Mouse (Mus musculus): ENCODE results near the gene Srsf3.
"Not testable (repeated sequence)": the region's sequence is repeated elsewhere in the genome, so short reads cannot be mapped to it uniquely, and the experiment has no call there.

Srsf3 gene

DNA sequence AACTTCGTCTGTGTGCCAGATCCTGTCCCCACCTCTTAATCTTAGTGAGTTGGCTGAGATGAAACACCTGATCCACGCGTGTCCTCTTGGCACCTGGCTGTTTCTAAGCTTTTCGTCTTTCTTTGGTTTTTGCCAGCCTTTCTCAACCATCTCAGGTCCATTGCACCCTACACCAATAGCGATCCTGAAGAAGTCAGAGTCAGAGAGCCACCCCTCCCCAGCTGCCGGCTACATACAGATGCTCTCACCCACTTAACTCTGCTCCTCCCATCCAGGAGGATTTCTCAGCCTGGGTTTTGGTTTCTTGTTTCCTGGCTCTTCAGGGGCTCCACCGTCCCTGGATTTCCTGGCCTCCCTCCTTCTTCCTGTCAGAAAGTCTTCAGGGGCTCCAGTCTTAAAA is 13.0 kb upstream of the Srsf3 start:
- no peak for DNase-seq

DNA sequence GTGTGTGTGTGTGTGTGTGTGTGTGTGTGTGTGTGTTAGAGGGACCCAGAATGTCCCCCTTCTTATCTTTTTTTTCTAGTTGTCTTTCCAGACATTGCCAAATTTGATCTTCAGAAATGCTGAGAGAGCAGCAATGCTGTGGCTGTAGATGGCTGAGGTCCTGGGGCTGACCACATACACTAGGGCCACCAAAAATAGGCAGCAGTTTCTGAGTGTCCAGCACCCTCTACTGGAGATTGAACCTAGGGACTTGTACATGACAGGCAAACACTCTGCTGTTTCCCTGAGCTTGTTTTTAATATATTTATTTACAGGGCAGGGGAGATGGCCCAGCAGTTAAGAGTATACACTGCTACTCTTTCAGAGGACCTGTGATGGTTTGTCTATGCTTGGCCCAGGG is 12.0 kb upstream of the Srsf3 start:
- no peak for DNase-seq

DNA sequence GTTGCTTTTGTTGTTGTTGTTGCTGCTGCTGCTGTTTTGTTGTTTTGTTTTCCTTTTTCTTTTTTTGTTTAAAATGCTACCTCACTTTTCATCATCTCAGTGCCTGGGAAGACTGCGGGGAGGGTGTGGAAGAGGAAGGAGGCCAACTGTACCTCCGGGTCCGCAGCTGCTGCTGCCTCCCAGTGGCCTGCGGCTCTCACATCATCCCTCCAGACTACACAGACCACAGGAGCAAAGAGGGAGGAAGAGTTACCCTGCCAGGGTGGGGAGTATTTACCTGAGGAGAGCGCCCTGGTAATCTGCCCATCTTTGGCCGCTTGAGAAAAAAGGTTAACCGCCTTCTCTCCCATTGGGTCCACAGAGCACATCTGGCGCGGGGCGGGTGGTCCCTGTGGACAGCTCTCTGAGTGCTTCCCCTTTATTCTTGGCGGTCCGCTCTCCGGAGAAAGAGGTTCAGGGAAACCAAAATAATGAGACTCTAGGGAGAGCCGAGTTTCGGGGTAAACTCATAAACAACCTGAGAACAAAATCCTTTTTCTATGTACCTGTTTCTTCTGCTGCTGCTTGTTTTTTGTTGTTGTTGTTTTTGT is 10.1 kb upstream of the Srsf3 start:
- DNase-seq = peak; percentile 51

DNA sequence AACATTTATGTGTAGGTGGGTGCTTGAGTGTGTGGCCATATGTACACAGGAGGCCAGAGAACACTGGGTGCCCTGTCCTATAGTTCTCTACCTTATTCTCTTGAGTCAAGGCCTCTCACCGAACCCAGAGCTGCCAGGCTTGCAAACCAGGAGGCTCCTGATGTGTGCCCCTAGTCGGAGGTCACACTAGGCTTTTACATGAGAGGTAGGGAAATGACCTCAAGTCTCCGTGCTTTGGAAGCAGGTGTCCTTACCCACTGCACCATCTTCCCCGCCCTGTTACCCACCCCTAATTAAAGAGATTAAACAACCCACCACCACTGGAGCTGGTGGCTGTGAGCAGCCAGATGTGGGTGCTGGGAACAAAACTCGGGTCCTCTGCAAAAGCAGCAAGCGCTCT is 9.1 kb upstream of the Srsf3 start:
- no peak for DNase-seq

DNA sequence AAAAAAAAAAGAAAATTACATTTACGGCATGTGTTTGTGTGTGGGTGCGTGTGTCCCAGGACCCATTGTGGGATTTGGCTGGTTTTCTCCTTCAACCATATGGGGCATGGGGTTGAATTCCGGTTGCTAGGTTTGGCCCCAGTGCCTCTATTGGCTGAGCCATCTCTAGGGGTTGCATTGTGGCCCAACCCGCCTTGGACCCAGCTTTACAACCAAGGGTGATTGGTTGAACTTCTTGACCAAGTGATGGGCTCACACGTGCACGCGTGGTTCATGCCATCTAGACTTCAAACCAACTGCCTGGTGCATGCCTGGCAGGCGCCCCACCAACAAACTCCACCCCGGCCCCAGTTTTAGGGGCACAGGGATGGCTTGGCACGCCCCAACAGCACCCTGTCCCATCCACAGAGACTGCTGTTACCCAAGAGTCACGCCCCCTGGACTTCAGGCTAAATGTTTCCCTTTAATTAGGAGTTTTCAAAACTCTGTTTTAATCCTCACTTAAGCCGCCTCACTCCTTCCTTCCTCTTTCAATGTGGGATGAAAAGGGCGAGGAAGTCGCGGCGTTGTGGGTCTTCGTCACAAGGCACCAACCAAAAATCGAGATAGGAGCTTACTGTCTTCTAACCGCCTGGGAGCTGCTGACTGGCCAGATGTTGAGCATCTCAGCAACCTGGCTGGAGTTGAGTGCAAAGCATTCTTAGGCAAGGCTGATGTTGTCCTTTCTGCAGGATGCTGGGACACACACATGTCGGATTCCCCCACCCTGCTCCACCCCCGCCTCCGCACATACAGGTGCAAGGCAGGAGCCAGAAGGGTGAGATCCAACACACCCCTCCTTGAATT is 8.2 kb upstream of the Srsf3 start:
- peak; percentile 59 for DNase-seq

DNA sequence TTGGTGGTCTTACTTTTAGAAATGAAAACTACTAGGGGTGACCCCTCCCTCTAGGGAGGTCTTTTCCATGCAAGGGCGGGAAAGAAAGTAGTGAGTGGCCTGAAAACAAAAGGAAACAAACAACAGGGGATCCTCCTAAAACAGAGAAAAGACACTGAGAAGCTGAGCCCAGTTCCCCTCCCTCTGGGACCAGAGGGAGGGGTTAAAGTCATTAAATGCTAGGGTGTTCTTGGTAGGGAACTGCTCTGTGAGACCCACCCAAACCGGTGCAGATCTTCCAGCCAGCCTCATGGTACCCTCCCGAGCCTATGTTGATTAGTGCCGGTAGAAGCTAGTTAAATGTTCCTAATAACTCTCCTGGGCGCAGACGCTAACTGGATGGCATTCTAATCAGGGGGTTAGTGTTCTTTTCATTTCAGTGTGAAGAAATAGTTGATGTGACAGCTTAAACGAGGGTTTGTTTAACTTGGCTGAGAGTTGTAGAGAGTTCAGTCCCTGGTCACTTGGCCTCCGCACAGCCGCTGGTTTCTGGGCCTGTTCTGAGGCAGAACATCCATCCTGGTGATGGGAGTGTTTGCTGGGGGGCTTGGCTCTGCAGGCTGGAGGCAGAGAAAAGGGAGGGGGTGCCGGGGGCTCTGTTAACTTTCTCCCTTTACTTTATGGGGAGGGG is 7.4 kb upstream of the Srsf3 start:
- DNase-seq = no peak

DNA sequence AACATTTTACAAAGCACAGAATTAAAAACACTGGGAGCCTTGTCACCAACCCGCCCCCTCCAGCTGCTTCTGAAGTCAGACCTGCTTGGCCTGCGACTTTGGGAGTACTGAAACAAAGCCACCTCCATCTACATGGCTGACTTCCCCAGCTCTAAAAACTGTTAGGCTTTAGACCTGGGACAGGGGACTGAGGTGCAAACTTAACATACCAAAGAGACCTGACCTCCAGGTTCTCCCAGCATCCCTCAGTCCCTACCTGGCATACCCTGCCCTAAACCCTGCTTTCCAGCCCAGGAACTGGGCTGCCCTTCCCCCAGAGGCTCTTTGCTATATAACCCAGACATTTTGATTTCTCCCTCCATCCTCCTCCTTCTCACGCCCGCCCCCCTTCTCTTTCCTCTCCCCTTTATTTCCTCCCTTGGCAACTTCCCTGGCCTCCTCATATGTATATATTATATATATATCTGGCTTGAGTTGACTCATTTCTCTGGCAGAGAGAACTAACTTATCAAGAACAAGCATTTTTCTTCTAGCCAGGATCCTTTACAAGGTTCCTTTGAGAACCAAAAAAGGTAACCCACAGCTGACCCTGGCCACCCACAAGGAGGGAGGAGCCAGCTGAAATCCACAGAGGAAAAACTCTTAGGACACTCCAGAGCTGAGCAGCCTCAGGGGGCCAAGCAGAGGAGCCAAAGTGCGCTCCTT is 5.6 kb upstream of the Srsf3 start:
- no peak for DNase-seq

DNA sequence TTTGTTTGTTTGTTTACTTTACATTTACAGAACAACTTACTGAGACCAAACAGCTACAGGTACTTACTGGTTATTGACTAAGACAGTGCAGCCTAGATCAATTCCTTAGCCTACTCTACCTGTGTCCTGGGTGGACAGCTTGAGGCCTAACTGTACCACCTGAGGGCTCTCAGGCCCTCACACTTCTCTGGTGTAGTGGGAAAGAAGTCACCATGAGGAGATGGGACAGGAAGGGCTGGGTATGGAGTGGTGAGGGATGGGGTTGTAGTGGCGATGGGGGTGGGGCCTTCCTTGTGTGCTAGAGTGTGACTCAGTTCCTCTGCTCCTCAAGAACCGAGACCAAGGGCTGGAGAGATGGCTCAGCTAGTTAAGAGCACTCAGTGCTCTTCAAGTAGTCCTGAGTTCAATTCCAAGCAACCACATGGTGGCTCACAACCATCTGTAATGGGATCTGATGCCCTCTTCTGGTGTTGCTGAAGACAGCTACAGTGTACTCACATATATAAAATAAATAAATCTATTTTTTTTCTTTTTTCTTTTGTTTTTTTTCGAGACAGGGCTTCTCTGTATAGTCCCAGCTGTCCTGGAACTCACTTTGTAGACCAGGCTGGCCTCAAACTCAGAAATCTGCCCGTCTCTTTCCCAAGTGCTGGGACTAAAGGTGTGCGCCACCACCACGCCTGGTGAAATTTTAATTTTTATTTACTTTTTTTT is 1.9 kb upstream of the Srsf3 start:
- no peak for DNase-seq

DNA sequence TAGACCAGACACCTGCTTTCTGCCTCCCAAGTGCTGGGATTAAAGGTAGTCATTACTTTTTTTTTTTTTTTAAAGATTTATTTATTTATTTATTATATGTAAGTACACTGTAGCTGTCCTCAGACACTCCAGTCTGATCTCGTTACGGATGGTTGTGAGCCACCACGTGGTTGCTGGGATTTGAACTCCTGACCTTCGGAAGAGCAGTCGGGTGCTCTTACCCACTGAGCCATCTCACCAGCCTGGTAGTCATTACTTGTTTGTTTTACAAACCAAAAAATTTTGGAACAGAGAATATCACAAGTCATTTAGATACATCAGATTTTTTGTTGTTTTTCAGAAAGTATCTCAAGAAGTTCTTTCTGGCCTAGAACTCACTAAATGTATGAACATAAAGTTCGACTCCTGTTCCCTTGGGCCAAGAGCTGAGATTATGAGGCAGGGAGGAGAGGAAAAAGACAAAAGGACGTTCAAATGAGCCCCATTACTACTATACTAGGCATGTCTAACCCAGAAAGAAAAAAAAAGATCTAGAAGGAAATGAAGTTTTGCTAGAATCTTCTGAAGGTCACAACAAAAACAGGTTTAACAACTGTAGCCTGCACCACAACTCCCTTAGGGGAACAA is 1.2 kb upstream of the Srsf3 start:
- DNase-seq = not testable (repeated sequence)

DNA sequence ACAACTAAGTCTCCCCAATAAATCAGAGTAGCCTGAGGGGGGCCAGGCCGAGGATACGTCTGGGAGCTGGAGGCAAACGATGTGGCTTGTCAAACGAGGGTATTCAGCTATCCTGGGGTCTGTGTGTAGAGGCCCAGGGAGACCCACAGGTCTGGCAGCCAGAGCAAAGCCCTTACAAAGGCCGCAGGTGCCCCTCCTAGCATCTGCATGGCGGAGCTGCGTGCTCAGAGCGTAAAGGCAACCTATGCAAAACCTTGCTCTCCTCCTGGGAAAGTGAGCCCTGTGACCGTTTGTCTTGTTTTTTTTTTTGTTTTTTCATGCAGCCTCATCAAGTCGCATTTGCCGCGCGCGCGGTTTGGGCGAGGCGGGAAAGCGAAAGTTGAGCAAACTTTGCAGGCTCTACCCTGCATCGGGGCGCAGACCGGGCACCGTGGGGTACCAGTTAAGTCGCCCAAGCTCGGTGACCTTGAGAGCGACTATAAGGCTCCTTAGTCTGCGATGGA is 606 bp upstream of the Srsf3 start:
- DNase-seq = peak; percentile 70

DNA sequence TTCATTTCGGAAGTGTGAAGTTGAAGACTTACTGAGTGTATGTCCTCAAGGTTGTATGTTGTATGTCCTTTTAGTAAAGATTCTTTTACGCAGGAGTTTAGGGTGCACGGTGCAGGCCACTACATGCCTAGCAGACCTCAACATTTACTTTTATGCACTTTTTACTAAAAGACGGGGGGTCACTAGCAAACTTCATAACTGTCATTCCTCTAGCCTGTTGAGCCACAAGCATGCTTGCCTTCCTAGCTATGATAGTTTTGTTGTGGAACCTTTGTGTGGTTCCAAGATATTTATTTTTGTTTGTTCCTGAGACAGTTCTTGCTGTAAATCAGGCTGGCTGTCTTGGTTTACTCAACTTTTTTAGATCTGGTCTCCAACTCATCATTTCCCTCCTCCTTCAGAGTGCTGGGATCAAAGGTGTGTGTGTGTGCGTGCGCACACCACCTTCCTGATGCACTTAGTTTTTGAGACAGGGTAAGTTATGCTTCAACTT is 1.2 kb downstream of the Srsf3 start:
- peak; percentile 51 for DNase-seq

DNA sequence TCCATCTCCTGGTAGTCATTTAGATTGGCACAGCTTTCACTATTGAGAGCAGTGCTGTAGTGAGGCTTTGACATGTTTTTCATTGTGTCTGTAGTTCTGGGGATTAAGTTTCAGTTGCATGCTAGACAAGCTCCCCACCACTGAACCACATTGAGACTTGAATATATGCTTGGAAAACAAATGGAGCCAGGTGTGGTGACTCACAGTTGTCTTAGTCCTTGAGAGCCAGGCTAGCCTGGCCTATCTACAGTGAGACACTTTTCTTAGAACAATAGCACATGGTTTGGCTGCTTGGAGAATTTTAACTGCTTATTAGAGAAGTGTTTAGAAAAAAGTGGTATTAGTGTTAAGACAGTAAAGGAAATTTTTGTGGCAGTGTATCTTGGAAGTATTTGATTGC is 1.8 kb downstream of the Srsf3 start:
- DNase-seq = no peak

DNA sequence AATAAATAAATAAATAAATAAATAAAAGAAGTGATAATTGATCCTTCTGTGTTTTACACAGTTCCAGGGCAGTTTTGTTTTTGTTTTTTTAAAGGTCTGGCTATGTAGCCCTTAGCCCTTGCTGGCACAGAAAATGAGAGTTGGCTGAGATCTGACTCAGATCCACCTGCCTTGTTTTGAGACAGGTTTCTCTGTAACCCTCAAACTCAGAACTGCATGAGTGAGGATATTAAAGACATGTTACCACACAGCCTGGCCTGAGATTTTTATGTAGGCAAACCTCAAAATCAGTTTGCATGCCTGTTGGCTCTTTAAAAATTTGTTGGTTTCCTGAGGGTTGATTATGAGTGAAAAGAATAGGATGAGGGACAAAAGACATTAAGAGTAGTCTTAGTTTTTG is 3.1 kb downstream of the Srsf3 start:
- no peak for DNase-seq

DNA sequence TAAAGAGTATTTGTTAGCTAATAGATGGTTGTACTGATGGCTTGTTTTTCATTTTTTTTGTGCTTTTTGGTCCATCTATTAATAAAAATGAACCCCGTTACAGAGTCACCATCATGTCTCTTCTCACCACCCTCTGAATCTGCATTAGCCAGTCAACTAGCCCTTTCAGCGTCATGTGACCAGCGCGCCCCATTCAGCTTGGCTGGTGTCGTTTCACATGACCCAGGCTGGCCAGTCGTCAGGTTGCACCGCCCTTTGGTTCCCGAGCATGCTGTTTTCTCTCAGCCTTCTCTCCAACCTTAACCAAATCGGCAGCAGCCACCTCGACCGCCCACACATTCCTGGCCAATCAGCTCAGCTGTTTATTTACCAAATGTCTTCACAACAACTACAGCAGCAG is 6.9 kb downstream of the Srsf3 start:
- DNase-seq = no peak

DNA sequence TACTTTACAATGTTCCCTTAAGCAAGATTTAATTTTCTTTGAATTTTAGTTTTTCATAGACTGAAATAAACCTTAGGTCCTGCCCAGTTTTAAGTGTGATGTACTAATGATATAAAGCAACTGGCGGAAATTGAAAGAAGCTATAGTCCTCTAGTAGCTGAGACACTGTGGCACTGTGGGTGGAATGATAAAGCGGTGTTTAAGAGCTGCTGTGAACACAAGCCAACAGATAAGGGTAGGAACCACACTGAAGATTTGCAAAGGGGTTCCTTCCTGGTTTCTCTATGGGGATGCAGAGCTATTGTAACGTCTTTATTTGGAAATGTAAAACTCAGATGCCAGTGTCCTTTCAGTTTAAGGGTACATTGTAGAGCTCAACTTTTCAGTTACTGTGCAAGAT is 9.2 kb downstream of the Srsf3 start:
- DNase-seq = not testable (repeated sequence)

DNA sequence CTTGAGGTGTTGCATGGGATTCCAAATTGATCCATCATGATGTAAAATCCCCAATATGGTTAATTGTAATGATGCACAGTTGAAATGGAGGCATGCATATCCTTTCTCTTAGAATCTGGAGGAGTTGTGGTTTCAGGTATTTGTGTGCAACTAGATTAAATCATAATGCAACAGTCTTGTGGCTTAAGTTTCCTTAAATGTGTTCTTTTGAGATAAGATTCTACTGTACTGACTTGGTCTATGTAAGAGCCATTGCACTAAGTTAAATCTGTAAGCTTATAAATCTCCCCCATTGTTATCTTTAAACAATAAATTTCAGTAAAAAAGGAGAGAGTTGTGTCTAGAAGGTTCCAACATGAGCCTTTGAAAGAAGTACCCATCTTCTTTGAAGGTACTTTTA is 10.1 kb downstream of the Srsf3 start:
- DNase-seq = no peak

DNA sequence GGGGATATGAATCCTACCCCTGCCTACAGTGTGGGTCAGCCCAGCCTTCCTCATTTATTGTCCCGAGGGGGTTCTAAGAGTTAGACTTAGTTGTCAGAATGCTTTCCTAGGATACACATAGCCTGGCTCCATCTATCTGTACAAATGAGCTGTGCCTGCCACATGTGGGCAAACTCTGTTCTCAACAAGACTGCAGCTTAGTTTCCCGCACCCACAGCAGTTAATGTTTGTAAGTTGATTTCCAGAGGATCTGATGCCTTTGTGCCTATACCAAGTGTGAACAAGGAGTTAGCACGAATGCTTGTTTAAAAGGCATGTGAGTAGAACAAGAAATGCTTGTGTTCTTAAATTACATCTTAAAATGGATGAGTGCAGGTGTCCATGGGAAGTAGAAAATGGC is 11.2 kb downstream of the Srsf3 start:
- no peak for DNase-seq

DNA sequence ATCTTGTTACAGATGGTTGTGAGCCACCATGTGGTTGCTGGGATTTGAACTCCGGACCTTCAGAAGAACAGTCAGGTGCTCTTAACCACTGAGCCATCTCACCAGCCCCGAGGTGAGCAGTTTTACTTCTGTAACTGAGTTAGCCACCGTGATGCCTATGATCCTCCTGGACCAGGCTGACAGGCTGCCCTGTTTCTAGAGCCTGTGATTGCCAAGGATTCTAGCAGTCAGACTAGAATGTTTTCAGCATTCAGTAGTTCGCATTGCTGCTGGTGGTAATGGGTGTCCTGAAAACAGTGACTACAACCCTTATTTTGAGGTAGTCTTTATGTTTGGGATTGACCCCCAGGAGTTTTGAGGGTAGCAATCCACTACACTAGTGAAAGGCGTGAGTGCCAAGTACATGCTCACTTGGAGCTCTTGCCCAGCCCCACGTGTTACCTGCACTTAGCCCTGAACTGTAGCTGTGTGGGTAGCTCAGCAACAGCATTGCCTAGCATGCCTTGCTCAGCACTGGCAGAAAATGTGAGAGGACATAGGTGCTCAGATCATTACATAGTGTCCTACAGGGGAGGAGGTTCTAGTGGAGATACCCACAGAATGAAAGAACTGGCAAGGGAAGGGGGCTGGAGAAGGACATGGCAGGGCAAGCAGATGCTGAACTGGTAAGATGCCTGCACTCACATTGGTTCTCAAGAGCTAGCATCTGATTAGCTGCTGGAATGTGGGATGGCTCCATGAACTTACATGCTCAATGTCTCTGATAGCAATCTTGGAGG is 11.9 kb downstream of the Srsf3 start:
- DNase-seq = no peak

DNA sequence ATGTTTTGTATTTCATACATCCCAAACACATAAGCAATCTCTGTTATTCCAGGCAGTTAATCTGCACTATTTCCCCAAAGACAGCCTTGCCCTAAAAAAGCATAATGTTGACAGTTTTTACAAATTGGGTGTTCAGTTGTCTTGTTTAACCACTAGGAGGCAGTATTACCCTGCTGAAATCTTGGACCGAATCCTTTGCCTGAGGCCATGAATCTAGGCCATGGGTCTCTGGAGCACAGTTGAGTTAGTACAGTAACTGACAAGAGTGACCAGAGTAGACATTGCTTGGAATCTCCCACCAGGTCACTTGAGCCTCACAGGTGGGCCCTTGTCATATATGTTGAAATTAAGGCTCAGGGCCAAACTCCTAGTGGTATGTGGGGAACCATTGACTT is 12.5 kb downstream of the Srsf3 start:
- no peak for DNase-seq

DNA sequence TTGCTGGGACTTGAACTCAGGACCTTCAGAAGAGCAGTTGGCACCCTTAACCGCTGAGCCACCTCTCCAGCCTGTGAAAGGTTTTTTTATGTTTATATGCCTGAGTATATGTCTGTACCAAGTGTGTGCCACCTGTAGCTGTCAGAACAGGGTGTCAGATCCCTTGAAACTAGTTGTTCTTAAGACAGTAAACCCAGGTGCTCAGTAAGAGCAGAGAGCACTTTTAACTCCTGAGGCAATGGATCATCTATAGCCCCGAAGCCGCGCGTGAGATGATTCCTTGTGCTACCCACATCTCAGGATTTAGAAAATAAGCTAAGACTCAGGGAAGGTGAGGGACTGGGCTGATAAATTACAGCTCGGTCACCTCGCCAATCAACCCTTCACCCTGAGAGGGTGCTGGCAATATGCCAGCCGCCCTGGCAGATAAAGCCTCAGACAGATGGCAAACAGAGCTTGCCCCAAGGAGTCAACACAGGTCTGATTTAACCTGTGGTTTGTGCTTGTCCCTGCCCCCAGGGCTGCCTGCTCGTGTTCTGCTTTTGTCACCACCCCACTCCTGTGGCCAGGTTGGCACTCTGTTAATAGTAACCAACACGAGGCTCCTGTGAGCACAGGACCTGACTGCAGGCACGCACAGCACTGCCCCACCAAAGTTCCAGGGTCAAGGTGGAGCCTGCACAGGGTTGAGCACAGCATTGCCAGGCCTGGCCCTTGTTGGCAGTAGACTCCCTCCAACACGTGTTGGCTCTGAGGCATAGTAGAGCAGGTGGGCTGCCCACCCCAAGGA is 13.5 kb downstream of the Srsf3 start:
- no peak for DNase-seq
